Mouse (Mus musculus) right cerebral cortex, adult 2 months (tissue): ENCODE results near the gene Scamp1.

Experiments
- DNase-seq, 2 experiments: peaks; one replicate each; pipeline ENCODE4 v3.0.0; 2021 to 2022; ENCODE audit warnings: low spot score in 2 of 2

The Scamp1 gene

GRCm38 (mm10) chr13:94177148-94177547 lies 108.5 kb downstream of the Scamp1 start:
- DNase-seq: no peak

- DNase-seq: no peak
Observed at GRCm38 (mm10) chr13:94175379-94176050, 110.1 kb downstream of the Scamp1 start.

DNA sequence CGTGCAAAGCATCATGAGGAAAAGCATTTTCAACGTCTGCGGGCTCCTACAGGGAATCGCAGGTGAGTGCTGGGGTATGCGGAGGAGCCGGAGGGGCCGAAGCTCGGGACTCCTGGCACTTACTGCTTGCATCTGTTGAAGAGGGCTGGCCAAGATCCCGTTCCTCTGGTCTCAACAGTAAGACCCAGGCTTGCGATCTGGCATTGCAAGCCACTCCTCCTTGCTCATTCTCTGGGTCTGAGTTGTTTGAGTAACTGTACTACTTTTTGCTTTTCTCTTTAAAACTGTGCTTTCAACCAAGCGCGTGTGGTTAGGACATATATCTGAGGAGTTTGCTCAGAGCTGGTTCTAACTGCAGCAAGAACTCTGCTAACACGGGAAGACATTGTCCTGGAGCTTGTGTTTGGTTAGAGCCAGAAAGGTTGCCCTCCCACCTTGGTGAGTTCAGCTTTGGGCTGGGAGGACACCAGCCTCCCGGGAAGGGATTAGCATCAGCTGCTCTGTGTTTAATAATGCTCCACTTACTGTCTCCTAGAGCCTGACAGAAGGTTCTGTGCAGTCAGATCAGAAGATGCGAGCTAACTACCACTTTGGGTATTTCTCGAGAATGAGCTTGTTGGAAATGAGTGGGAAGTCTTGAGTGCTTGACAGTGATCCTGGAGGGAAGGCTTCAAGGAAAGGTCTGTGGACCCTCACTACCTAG lies 110.9 kb downstream of the Scamp1 start:
- peak in 1 of 2 experiments; percentile 36 for DNase-seq

DNA sequence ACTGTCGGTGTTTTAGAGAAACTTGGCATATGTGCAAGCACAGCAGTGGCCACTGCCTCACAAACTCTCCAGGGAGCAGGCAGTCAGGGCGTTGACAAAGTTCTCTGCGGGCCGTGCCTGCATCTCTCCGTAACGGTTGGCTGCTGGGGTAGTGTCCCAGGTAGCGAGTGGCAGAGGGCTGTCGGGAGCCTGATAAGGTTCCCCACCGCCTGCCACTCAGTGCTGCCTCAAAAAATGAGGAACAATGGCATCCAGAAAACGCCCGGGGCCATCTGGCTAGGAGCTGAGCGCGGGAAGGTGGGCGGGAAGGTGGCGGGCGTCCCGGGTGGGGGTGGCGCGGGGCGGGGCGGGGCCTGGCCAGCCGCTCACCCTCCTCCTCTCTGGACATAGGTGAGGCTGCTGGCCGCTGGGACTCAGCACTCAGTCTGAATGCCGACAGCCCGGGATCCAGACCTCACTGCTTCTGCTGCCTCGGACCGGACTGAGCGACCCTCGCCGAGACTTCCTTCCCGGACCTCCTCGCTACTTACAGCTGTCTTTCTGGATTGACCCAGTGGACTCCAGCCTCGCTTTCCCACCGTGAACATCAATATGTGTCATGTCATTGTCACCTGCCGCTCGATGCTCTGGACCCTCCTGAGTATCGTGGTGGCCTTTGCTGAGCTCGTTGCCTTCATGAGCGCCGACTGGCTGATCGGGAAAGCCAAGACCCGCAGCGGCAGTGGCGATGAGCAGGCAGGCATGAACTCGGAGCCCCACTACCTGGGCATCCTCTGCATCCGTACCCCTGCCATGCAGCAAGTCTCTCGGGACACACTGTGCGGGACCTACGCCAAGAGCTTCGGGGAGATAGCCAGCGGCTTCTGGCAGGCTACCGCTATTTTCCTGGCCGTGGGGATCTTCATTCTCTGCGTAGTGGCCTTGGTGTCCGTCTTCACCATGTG lies 111.8 kb downstream of the Scamp1 start:
- DNase-seq: no peak

DNA sequence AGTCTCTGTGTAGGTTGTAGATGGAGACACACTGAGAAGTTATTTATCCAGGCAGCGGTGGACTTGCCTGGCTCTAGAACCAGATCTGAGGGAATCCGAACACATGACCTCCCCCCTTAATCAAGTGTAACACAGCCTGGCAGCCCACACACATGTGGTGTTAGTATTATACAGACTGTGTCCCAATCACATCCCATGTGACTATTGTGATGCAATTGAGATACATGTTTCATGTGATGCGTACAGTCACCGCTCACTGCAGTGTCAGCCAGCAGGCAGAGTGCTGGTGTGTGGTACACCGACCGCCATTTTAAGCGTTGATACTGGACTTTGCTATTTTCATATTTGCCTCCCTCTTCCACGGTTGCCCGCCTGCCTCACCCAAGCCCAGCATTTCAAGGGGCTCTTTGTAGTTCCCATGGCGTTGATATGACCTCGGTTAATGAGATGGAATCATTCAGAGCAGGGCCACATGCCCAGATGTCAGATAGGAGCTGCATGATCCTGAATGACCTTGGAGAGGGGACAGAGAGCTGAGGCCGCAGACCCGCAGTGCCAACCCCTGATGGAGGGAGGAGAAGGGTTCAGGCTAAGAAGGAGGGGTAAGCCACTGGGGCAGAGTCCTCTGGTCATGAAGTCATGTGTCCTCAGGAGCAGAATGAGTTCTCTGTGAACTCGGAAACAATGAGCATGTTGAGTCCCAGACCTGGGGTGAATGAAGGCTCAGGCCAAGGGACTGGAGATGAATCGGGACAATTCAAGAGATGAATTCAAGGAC lies 112.9 kb downstream of the Scamp1 start:
- DNase-seq: no peak

DNA sequence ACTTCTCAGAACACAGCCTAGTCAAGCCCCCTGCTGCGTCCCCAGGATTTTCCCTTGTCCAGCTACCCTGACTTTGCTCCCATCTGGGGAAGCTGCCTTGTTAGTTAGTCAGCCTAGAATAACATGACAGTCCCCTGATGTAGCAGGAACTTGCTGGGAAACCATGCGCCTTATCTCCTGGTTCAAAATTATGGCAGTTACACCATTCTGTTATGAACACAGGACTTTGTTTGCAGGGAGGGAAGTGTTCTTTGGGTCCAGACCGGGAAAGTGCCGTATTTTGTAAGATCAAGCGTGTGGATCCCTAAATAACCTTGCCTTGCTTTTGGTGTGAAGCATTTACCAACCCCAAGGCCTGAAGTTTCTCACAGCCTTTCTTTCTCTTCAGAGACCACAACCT lies 114.0 kb downstream of the Scamp1 start:
- no peak for DNase-seq

- DNase-seq: no peak
Observed at GRCm38 (mm10) chr13:94169325-94169916, 116.2 kb downstream of the Scamp1 start.

GRCm38 (mm10) chr13:94168319-94168718 lies 117.3 kb downstream of the Scamp1 start:
- DNase-seq: no peak

DNA sequence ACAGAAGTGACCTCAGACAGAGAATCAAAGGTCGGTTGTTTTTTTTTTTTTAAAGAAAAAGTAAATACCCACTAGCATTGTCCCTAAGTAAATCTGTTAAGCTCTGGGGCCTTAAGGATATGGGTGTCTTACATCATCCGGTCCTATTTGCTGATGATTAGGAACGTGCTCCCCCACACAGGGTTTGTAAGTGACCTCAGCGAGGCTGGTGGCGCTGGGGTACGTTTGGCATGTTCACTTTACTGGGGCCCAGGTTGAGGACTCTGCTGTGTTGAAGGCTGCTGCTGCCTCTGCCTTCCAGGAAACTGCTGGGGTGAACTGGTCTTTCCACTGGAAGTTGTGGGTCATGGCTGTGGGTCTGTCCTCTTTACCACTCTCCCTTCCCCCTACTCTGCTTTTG lies 121.2 kb downstream of the Scamp1 start:
- DNase-seq: no peak

- DNase-seq: no peak
Observed at GRCm38 (mm10) chr13:94159478-94160220, 126.0 kb downstream of the Scamp1 start.

DNA sequence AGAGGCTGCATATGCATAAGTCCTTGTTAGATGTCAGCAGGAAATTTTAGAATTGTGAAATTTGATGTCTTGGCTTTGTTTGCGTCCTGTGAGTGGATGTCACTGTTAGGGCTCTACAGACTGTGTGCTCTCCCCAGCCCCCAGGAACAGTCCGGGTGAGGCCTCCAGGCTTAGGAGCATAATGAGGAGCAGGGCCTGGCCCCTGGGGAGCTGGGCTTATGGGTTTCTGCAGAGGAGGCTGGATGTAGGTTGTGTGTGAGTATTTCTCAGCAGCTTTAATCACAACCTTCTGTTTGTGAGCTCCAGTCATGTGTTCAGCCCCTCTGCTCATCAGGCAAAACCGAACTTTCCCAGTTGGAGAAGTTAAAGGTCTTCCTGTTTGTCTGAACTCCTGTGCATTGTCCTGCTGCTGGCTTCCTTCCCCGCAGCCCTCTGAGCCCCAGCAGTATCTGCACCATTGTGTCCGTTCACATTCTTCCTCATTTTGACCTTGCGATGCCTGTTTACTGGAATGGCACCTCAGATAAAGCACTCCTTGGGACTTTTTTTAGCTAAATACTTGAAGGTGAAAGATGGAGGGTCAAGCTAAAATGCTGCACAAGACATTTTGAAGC lies 126.7 kb downstream of the Scamp1 start:
- no peak for DNase-seq

- no peak for DNase-seq
Observed at GRCm38 (mm10) chr13:94155657-94156429, 129.8 kb downstream of the Scamp1 start.

- DNase-seq: no peak
Observed at GRCm38 (mm10) chr13:94154512-94155296, 131.0 kb downstream of the Scamp1 start.

DNA sequence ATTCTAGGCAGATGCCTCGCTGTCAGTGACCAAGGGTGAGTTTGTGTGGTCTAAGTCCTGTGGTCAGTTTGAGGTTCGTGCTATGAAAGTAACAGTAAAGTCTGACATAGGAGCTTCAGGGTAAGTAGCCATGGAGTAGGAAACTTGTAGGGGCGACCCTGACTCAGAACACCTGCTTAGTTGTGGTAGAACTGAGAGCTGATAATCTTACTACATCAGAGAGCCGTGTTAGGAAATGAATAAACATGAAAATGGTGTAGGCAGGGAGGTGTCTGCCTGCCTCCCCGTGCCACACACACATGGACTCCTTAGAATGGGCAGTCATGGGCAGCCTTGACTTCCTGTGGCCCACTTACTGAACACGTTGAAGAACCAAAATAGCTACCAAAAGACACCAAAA lies 132.0 kb downstream of the Scamp1 start:
- no peak for DNase-seq

GRCm38 (mm10) chr13:94152836-94153235 lies 132.8 kb downstream of the Scamp1 start:
- DNase-seq: no peak
